Mouse (Mus musculus) G1E (cell line): Measurements from ENCODE around the gene Plcl2.

ENCODE experiments used
- CTCF ChIP-seq: IDR thresholded peaks from 2 replicates; pipeline ENCODE4 v1.5.1; 2012; ENCODE audit warnings: low read depth, low read length, inconsistent platforms, mixed read lengths
- GATA1 ChIP-seq: IDR thresholded peaks from 2 replicates; pipeline ENCODE4 v1.6.1; 2012; ENCODE audit warnings: borderline replicate concordance, low read length, inconsistent platforms, mixed read lengths
- TAL1 ChIP-seq: conservative IDR thresholded peaks from 2 replicates; pipeline ENCODE4 v1.6.1; 2012; ENCODE audit warnings: low read depth, low read length, inconsistent platforms, mixed read lengths

GRCm38 (mm10) chr17:50731876-50732275 is 222.7 kb downstream of the Plcl2 start:
- TF ChIP-seq GATA1 (no peak), CTCF (no peak), TAL1 (no peak)
